Mouse (Mus musculus): Measurements from ENCODE around the gene Bcas3.

DNA sequence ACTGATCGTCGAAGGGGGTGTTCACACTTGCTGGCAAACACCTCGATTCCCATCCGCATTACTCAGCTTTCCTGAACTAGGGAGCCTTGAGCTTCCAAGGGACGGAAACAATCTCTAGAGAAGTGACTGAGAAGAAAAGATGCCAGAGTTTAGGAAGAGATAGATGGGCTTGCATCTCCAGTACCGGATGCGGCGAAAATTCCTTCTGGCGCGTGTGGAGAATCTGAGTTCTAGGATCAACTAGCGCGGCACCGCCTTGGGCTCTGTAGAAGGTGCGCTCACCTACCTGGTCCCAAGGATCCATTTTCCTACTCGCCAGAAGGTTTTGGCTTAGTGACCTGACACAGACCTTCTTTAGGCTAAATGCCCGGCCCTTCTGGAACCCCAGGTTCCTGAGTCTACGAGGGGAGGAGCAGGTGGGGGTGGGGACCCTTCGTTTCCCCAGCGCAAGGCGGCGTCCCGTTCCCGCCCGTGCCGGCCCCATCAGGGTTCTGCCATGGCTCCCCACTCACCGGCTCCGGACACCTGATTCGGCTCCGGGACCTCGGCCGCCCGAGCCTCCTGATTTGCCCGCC is 478.8 kb downstream of the Bcas3 start:
- no peak for TF ChIP-seq CTCF (IDR thresholded peaks at IDR 0.05)
- no peak for TF ChIP-seq EP300 (IDR thresholded peaks at IDR 0.05)
